Mouse (Mus musculus) R1 (cell line): Measurements from ENCODE around the gene Kcnj10.

Experiments used
- DNase-seq: peaks from one replicate; pipeline ENCODE4 v3.0.0-alpha.2; 2018; ENCODE audit warnings: low read depth, low spot score

The Kcnj10 gene

GRCm38 (mm10) chr1:172376758-172377458 is 35.9 kb downstream of the Kcnj10 start:
- DNase-seq, result no peak

- DNase-seq, result no peak
These were observed 39.1 kb downstream of the Kcnj10 start for GRCm38 (mm10) chr1:172380066-172380465.

GRCm38 (mm10) chr1:172382090-172382489 is 41.1 kb downstream of the Kcnj10 start:
- no peak for DNase-seq

GRCm38 (mm10) chr1:172387246-172387645 is 46.2 kb downstream of the Kcnj10 start:
- no peak for DNase-seq

GRCm38 (mm10) chr1:172390769-172391168 is 49.8 kb downstream of the Kcnj10 start:
- peak; percentile 61 for DNase-seq

GRCm38 (mm10) chr1:172391807-172392581 is 51.0 kb downstream of the Kcnj10 start:
- DNase-seq, result no peak

- DNase-seq, result no peak
These were observed 51.7 kb downstream of the Kcnj10 start for GRCm38 (mm10) chr1:172392643-172393170.

- DNase-seq, result no peak
These were observed 52.7 kb downstream of the Kcnj10 start for GRCm38 (mm10) chr1:172393739-172394138.

GRCm38 (mm10) chr1:172396996-172397752 is 56.2 kb downstream of the Kcnj10 start:
- no peak for DNase-seq

GRCm38 (mm10) chr1:172406077-172406706 is 65.2 kb downstream of the Kcnj10 start:
- no peak for DNase-seq

- peak; percentile 59 for DNase-seq
These were observed 68.0 kb downstream of the Kcnj10 start for GRCm38 (mm10) chr1:172408996-172409395.

- DNase-seq, result no peak
These were observed 68.4 kb downstream of the Kcnj10 start for GRCm38 (mm10) chr1:172409431-172409830.

- DNase-seq, result peak; percentile 57
These were observed 69.8 kb downstream of the Kcnj10 start for GRCm38 (mm10) chr1:172410806-172411205.

- peak; percentile 50 for DNase-seq
These were observed 71.2 kb downstream of the Kcnj10 start for GRCm38 (mm10) chr1:172412204-172412603.

GRCm38 (mm10) chr1:172413491-172414230 is 72.7 kb downstream of the Kcnj10 start:
- DNase-seq, result no peak

GRCm38 (mm10) chr1:172414231-172414585 is 73.2 kb downstream of the Kcnj10 start:
- no peak for DNase-seq

- DNase-seq, result no peak
These were observed 74.1 kb downstream of the Kcnj10 start for GRCm38 (mm10) chr1:172415061-172415460.

GRCm38 (mm10) chr1:172418173-172418572 is 77.2 kb downstream of the Kcnj10 start:
- peak; percentile 91 for DNase-seq

GRCm38 (mm10) chr1:172418642-172419041 is 77.6 kb downstream of the Kcnj10 start:
- DNase-seq, result no peak

GRCm38 (mm10) chr1:172420181-172420580 is 79.2 kb downstream of the Kcnj10 start:
- DNase-seq, result no peak

- no peak for DNase-seq
These were observed 82.4 kb downstream of the Kcnj10 start for GRCm38 (mm10) chr1:172423393-172423792.
